Mouse (Mus musculus) frontal cortex, postnatal 14 days (tissue): ENCODE results near the gene Mfrp.

Experiments used
- DNase-seq, 2 experiments: peaks; one replicate each; pipeline ENCODE4 v3.0.0; 2022; ENCODE audit warnings: low spot score in 2 of 2

The Mfrp gene

DNA sequence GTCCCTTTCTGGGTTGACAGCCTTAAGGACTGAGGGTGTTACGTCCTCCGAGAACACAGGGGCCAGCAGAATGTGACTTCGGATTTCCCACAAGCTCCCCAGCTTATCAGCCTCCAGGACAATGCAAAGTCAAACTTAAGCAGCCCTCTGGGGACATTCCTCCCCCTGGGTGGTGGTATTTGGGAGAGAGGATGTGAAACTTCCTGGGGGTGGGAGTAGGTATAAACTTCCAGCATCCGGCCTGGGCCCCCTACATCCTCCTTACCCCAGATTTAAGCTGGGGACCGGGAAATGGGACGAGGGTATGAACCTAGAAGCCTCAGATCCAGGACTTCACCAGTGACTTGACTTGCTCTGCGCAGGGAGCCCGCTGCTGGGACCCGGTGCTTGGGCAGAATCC is 28.1 kb downstream of the Mfrp start:
- no peak for DNase-seq

- DNase-seq, result no peak
Measured at GRCm38 (mm10) chr9:44130034-44130433, 28.5 kb downstream of the Mfrp start.

DNA sequence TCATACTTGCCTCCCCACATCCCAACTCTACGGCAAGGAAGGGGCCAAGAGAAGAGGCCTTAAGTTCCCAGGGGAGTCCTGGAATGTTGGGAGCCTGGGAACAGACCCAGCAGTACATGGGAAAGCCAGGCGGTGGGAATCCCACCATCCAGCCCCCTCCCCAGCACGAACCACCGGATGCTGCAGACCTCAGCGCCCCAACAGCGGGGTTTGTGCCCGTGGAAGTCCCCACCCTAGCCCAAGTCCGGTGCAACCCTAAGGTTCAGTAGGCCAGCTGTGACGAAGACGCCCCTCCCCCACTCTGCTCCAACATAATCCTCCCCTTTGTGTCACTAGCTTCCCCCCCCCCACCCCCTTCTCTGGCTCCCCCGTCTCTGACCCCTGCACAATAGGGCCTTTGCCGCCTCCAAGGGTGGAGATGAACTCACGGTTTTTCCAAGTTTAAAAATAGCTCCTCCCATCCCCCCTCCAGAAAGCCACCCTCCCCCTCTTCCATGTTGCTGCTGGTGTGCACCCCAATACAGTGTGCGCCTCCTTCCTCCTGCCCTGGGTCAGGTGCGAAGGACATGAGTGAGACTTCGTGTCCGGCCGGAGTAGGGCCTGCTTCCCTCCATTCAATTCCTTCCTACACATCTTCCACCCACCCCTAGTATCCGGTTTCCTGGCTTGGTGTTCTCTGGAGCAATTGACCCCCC is 29.2 kb downstream of the Mfrp start:
- DNase-seq, result no peak

- no peak for DNase-seq
Measured at GRCm38 (mm10) chr9:44131276-44131590, 29.7 kb downstream of the Mfrp start.

DNA sequence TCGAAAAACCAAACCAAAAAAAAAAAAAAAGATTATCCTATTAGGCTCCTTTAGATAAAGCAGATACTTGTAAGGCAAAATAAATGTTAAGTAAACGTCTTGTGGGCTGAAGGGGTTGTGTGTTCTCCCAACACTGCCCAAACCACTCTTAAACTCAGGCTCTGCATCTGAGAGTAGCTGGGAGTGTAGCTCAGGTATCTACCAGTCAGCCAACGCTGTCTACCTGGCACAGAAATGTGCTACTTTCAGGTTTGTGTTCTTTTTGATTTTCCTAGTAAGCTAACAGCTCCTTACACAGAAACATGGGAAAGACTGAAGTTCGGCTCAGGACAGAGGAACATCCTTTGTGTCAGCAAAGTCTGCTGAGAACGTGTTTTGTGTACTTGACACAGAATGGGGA is 30.7 kb downstream of the Mfrp start:
- no peak for DNase-seq

GRCm38 (mm10) chr9:44133287-44133686 is 31.8 kb downstream of the Mfrp start:
- DNase-seq, result no peak

DNA sequence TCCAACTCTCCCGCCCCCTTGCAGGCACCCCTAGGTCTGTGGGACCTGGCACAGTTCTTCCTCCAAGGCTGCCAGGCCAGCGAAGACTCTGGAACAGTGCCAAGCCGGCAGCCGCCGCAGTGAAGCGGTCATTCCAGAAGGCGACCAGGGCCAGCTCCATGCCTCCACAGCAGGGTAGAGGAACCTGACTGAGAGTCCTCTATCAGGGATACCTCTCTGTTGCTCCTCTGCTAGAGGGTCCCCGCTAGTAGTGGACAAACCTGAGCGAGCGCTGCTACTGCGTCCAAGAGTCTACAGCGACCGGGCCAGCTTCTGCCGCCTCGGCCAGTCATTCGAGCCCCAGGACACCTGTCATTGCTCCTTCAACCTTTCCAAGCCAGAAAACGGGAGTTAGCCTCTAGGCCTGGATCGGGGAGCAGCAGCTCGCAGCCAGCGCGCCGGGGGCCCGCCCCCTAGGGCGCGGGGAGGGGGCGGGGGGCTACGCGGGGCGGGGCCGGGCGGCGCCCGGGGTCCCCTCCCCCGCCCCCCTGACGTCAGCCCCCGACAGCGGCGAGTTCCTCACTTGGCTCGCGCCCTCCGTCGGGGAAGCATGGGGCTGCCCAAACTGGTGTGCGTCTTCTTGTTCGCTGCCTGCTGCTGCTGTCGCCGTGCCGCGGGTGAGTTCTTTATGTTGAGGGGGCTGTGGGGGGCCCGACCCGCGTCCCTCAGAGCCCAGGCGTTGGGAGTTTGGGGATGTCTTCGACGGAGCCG is 32.7 kb downstream of the Mfrp start, which contains the start of gene Mcam:
Gene Mcam (plus strand): TSS at position 369 of the 750 bp plus-strand sequence.
- peak in 1 of 2 experiments; percentile 40 for DNase-seq

DNA sequence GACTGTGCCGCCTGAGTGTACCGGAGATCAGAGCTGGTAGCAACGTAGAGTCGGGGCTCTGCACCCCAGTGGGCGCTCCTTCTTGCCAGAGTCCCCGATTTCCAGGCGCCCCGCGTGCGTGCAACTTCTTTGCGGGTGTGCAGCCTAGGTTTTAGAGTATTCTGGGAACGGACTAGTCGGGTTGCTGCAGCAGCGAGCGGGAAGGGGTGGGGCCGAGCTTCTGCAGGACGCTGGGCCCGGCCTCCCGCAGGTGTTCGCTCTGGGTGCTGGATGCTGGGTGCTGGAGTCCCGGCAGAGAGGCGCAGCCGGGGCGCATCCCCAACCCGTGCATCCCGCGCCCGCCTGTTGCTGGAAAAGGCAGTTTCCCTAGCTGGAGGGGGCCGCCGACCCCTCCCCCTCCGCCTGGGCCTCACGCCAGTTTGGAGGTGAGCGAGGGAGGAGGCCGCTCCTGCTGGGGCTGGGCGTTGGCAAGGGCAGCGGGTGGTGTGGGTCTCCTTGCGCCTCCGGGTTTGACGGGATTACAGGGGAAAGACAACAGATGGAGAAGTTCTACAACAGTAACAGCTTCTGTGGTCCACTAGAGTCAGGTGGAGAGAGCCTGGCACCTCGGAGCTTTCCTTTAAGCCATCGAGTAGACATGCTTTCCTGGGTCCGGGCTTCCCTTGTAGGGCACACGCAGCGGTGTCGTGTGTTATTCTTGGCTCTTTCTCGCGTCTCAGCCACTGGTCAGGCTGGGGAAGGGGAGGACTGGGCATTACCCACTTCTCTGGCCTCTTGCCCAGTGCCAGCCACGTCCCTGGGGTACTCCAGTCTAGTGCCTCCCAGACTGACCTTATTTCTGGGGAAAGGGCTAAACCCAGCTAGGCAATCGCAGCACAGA is 33.6 kb downstream of the Mfrp start:
- no peak for DNase-seq

DNA sequence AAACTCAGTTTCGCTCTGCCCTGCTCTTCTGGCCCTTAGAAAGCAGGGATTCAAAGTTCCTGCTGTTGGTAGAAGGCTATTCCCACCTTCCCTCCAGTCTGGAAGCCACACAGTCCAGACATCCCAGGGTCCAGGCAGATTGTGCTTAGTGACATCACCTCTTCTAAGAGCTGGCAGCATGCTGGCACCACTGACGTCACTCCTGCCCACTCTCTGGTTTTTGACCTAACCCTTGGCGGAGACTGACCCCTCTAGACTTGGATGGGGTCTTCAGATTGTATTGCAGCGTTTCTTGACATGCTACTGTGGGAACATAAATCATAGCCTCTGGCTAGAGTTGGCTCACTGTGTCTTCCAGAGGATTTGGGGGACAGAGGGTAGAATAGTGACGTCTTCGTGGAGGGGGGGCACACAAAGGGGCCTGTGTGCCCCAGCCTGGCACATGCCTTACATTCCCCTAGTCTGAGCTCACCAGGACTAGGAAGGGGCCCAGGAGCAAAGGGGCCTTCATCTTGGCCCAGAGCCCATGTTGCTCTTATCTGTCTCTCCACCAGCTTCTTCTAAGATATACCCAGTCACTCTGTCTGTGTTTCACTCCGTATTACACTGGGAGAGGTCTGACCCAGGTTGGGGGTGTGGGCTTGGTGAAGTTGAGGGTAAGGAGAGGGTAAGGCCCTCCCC is 34.3 kb downstream of the Mfrp start:
- DNase-seq, result no peak

DNA sequence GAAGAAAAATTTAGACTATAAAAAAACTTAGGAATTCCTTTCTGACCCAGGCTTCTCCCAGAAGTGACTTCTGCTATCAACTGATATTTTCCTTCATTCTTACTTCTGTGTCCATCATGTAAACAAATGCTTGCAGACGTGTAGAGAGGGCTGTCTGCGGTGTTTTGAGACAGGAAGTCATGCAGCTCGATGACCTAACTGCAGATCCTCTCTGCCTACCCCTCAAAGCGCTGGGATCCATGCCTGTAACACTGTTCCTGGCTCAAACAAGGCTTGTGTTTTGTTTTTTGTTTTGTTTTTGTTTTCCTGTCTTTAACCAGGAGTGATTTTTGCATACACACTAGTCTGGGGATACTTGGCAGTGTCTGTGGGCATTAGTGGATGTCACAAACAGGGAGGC is 36.3 kb downstream of the Mfrp start:
- DNase-seq, result no peak

DNA sequence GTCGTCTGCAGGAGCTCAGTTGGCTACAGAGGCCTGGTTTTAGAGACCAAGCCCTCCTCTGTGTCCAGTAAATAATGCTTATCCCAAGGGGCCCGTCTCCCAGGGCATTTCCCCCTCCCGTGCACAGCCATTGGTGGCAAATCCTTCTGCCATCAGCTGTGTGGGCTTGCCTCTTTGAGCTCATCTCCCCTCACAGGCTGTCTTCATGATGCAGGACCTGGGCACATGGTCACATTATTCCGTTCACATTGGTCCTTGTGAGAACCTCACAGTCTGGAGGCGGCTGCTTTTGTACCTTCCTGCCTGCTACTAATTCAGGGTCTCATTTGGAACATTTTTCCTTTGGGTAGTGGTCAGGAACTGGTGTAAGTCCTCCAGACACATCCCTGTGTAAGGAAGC is 40.4 kb downstream of the Mfrp start:
- no peak for DNase-seq

DNA sequence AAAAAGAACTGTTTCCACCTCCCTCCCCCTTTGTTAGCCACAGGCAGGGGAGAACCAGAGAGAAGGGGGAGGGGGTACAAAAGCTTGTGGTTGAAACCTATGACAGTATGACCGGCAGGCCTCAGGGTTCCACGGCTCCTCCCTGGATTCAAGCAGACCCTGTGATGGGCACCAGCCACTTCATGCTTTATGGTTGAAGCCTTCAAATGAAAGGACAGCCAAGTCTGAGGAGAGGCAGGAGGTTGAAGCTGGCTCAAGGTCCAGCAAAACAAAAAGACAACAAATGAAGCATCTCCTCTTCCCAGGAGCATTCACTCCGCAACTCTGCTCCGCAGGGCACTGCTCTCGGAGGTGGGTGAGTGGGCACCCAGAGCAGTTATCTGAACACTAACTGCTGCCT is 41.9 kb downstream of the Mfrp start:
- DNase-seq, result no peak

- DNase-seq, result no peak
Measured at GRCm38 (mm10) chr9:44144023-44144717, 42.6 kb downstream of the Mfrp start.

- no peak for DNase-seq
Measured at GRCm38 (mm10) chr9:44144718-44145060, 43.2 kb downstream of the Mfrp start.

DNA sequence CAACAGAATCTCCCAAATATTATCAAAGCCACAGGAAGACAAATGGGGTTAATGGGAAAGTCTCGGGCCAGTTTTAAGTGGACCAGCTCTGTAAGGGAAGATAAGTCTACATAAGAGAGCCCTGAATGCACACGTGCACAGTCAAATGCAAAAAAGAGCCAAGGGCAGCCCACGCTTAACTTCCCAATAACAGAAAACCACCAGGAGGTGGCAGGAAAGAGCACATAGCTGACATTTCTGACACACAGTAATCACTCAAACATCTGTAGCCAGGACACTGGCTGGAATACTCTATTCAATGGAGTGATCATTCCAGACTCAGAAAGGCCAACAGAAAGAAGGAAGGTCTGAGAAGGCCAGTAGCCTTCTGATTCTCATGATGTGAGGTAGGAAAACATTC is 45.8 kb downstream of the Mfrp start:
- no peak for DNase-seq
